Mouse (Mus musculus) left cerebral cortex, postnatal 14 days (tissue): ENCODE data around the gene Slc1a6. TPM values are rescaled to one million over a fixed set of nuclear protein-coding genes. Genes with fewer than 3 reads are reported as not detected.
"Not testable (repeated sequence)": the region's sequence is repeated elsewhere in the genome, so short reads cannot be mapped to it uniquely, and the experiment has no call there.

Source experiments
- DNase-seq, 2 experiments: peaks; one replicate each; pipeline ENCODE4 v3.0.0; 2021 to 2022; ENCODE audit warnings: low spot score in 2 of 2, mixed read lengths in 1 of 2
- intact Hi-C: fragments of 180-260 bp; cut with DNase I; formaldehyde crosslinking; loops from one replicate; pipeline ENCODE4 v1.15.1; 2025
- long read RNA-seq, 2 experiments: library from polyadenylated mRNA; stranded (forward); transcript quantifications; one replicate each; pipeline ENCODE4 v2.0.0; 2021
- total RNA-seq, 2 experiments: library from RNA; stranded (reverse); gene quantifications; 2 replicates each; pipeline ENCODE4 v1.2.3; 2021

Slc1a6 gene
- 10 to 100 TPM; 13.2 to 13.4 TPM for total RNA-seq
- long read RNA-seq, experiment 1, partial matches to known transcripts = 1 of 2 reads
- long read RNA-seq, experiment 1, other reads (novel, unspliced or antisense) = 0 of 2 reads
- long read RNA-seq, experiment 2, partial matches to known transcripts = 1 of 2 reads
- long read RNA-seq, experiment 2, other reads (novel, unspliced or antisense) = 0 of 2 reads

DNA sequence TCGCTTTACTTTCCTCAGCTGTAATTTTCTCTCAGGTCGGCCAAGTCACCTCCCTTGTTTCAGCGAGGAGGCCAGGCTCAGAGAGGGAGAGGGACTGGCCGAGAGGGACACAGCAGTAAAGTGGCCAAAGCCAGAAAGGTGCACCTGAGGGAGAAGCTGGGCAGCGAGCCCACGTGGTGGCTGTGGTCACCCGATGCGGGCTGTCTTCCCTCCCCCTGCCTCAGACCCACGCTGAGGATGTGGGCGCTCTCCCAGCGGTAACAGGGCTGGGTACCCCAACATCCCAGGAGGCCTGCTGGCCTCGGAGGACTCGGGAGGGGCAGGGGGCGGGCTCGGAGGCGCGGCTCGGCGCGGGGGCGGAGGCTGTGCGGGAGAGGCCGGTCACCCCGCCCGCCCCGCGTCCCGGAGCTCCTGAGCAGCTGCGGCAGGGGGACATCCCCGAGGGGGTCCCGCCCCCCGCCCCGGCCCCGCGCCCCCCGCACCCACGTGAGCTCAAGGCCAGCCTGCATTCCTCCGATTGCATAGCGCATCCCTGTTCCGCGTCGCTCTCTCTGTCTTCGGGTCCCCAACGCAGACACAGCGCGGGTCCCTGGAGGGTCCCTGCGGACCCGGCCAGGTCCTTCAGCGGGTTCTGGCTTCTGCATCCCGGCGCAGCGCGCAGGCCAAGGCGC lies at the start of gene Slc1a6:
Gene Slc1a6, plus strand, starts transcription at position 516 of the 671 bp plus-strand sequence.
- intact Hi-C loops = no loop called here
- peak; percentile 24 to 26 for DNase-seq

GRCm38 (mm10) chr10:78739821-78740220 lies 40.5 kb upstream of the Slc1a6 start:
- intact Hi-C loops = no loop called here
- no peak for DNase-seq

DNA sequence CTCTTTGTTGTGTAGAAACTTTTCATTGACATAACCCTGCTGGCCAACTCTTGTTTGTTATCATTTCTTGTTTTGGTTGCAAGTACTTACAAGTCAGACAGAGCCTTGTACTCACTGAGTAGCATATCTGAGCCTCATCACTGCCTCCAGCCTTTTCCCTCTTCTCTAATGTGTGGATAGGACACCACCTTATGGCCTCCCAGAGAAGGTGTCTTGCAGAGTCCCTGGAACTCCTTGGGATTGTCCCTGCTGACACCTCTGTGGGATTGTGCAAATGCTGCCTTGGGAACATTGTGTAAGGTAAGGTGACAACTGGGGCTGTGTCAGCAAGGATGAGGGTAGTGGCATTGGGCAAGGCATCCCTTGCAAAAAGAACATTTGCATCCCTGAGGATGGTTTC lies 36.6 kb upstream of the Slc1a6 start:
- intact Hi-C loops = no loop called here
- DNase-seq = no peak

DNA sequence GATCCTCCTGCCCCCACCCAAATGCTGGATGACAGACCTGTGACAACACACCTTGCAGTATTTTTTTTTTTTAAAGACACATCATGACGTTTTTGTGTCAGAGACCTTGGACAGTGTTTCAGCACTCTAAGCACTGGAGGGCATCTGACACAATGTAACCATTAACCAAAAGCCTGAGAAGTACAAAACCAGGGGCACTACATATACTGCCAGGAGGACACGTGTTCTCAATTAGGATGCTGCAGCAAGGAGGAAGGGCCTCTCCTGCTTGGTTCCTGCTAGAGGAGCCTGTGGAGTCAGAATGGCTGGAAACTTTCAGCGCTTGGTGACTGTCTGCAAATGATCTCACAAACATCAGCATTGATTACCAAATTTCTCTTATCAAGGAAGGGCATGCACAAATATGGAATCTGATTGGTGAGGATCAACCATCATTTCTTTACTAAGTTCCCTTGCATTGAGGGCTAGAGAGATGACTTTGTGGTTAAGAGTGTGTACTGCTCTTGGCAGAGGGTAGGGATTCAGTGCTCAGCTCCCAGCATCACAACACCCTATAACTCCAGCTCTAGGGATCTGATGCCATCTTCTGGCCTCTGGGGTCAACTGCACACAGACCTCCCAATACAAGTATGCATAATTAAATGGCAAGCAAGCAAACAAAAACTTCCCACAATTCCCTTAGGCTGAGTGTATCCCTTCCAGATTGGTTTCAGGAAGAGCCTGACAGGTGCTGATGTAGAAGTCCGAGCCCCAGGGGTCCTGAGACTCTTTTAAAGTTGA lies 34.7 kb upstream of the Slc1a6 start:
- intact Hi-C loops = no loop called here
- no peak for DNase-seq

DNA sequence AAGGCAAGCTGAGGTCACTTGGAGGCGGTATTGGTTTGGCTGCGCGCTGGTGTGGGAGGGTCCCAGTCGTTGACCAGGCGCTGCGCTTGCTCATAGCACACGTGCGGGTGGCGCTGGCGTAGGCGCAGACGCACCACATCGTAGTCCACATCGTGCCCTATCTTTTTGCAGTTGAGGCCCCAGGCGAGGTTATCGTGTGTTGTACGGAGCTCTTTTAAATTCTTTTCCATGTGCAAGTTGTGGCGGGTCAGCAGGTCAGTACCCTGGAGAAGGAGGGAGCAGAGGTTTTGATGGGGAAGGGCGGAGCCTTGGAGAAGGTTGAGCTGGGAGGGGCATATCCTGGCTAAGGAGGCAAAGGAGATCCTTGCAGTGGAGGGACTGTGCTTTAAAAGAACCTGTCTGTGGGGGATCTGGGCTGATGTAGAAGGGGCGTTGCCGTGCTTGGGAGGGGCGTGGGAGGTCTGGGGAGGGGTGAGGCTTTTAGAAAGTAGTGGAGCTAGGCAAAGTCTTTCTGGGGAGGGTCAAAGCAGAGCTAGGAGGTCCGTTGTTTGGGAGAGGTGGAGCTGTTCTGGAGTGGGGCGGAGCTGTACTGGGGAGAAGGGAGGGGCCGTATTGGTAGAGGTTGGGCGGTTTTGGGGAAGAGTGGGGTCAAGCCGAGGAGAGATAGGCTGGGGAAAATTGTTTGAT lies 33.1 kb upstream of the Slc1a6 start:
- intact Hi-C loops = no loop called here
- DNase-seq = peak in 1 of 2 experiments; percentile 30

GRCm38 (mm10) chr10:78748161-78748560 lies 32.1 kb upstream of the Slc1a6 start:
- intact Hi-C loops = no loop called here
- no peak for DNase-seq

GRCm38 (mm10) chr10:78748946-78749345 lies 31.4 kb upstream of the Slc1a6 start:
- DNase-seq = no peak
- intact Hi-C loops = no loop called here

DNA sequence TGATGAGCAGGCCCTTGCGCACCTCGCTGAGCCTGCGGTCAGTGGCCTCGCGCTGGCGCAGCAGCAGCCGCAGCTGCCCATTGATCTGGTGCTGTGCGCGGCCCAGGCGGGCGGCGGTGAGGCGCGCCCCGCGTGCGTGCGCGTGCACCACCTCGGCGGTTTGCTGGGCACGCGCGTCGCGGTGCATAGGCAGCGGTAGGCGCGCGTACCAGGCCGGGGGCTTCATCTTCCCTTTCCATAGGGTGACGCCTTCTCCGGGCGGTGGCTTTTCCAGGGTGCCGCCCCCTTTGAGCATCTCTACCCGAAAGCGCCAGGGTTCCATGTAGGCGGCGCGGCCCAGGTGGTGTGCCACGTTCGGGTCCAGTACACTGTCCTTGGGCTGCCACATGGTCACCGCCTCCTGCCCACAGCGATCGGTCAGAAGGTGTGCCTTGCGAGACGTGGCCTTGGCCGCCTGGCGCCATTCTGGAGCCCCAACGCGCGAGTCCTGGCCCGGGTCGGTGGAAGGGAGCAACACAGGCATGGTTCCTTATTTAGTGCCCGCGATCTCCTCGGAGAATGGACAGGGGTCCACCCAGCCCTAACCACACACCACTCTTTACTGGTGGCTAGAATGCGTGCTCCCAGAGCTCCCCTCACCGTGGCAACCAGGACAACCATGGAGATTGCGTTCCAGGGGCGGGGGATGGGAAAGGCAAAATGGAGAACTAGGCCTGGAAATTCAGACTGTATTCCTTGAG lies 27.7 kb upstream of the Slc1a6 start, which contains the start of gene Ccdc105:
Gene Ccdc105, minus strand, starts transcription at position 614 of the 740 bp plus-strand sequence.
- peak; percentile 83 to 87 for DNase-seq
- intact Hi-C loops = loop anchor here (5.0 to 10.0 kb wide), 2 partner anchors 118 to 345 kb away; partner anchors contain the start of gene 2610008E11Rik

DNA sequence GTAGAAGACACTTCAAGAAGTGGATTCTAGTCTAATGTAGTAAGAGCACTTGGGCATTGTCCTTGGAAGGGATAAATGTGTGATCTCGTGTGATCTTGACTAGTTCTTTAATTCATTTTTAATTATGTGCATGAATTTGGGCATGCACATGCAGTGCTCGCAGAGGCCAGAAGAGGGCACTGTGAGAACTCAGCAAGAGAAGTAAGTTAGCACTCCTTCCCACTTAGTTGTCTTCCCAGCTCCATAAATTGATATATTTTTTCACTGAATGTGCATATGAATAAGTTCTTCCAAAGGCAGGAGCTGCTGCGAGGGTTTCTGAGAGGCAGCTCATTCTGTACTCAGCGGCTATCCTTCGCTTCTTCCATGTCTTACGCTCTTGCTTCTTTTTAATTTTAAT lies 24.3 kb upstream of the Slc1a6 start:
- intact Hi-C loops = loop anchor here (10.0 kb wide), 1 partner anchor 121 kb away; no protein-coding TSS in a partner anchor
- DNase-seq = peak; percentile 91 to 93

DNA sequence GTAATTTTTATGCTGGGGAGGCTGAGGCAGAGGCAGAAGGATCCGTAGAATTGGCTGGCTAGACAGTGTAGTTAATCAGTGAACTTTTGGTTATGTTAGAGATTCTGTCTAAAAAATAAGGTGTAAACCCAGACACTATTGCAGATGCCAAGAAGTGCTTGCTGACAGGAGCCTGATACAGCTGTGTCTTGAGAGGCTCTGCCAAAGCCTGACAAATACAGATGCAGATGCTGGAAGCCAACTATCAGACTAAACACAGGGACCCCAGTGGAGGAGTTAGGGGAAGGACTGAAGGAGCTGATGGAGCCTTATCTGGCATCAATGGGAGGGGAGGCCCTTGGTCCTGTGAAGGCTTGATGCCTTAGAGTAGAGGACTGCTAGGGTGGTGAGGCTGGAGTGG lies 14.7 kb upstream of the Slc1a6 start:
- no peak for DNase-seq
- intact Hi-C loops = no loop called here

GRCm38 (mm10) chr10:78775830-78776229 lies 4.5 kb upstream of the Slc1a6 start:
- no peak for DNase-seq
- intact Hi-C loops = no loop called here

DNA sequence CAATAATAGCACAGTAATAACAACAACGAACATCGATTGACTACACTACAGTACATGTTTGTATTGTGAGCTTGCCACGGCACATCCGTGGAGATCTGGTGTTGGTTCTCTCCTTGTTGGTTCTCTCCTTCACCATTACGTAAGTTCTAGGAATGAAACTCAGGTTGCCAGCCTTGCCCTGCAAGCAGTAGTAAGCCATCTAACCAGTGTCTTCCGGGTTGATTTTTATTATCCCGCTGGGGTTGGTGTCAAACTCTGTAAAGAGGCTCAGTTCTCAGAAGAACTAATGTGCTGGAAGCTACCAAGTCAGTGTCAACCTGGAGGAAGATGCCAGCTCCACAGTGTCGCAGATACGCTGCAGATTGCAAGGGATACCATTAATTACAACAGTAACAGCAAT lies 769 bp upstream of the Slc1a6 start:
- intact Hi-C loops = no loop called here
- no peak for DNase-seq

- intact Hi-C loops = no loop called here
- peak; percentile 91 to 95 for DNase-seq
These were observed 7.3 kb downstream of the Slc1a6 start for GRCm38 (mm10) chr10:78787566-78788087.

- intact Hi-C loops = no loop called here
- DNase-seq = no peak
These were observed 10.3 kb downstream of the Slc1a6 start for GRCm38 (mm10) chr10:78790561-78790960.

DNA sequence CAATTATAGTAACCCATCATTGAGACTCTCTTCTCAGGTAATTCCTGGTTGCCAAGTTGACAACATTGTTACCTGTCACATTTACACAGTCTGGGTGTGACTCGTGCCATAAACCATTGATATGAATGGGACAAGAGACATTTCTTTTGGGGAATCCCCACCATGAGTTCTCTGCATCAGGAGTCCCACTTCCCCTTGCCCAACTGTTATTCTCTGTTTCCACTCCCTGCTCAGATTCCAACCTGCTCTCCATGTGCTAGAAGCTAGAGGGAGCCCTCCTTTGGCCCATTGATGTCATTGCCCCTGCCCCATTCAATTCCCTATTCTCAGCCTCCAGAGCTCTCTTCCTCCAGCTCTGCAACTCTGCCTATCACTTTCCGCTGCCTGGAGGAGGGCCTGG lies 21.2 kb downstream of the Slc1a6 start:
- DNase-seq = no peak
- intact Hi-C loops = no loop called here

GRCm38 (mm10) chr10:78812358-78813060 lies 32.2 kb downstream of the Slc1a6 start:
- intact Hi-C loops = no loop called here
- peak; percentile 74 to 89 for DNase-seq

DNA sequence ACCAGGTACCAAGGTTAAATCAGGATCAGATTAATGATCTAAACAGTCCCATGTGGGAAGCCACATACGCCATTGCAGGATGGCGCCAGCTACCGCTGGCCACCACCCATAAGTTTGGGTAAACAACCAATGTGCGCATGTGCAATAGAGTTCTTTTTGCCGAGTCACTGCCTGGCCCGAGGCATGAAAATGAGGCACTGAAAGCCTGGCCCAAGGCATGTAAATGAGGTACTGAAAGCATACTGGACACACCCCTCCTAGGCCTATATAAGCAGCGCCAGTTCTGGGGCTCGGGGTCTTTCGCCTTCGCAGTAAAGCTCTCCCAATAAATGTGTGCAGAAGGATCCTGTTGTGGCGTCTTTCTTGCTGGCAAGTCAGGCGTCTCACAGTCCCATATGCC lies 60.2 kb downstream of the Slc1a6 start:
- DNase-seq, intact Hi-C loops: not testable (repeated sequence)

- no peak for DNase-seq
- intact Hi-C loops = no loop called here
These were observed 71.8 kb downstream of the Slc1a6 start, which contains the start of gene Olfr1356 for GRCm38 (mm10) chr10:78852066-78852465. Gene Olfr1356 (minus strand): TSS chr10:78852166.
